Mouse (Mus musculus) liver, postnatal 0 days (tissue): Measurements from ENCODE around the gene Itga10.

Source experiments
- CTCF ChIP-seq: sonication (generic); IDR thresholded peaks from 2 replicates; pipeline ENCODE4 v1.5.1; 2016; ENCODE audit warnings: antibody characterized with exemption, low read depth
- EP300 ChIP-seq: IDR thresholded peaks from 2 replicates; pipeline ENCODE4 v1.6.1; 2016; ENCODE audit warnings: antibody characterized with exemption, low read depth, mild to moderate bottlenecking

- TF ChIP-seq CTCF = no peak
- TF ChIP-seq EP300 = no peak
Measured at GRCm38 (mm10) chr3:96696198-96696765, 50.9 kb downstream of the Itga10 start, which contains the start of gene Pias3.
